Mouse (Mus musculus) hindlimb bud, embryonic 11.5 days (tissue): ENCODE measurements around the gene 2410137M14Rik.
A peak's percentile ranks its signal among the peaks of the same experiment; 100 is the strongest.

Source experiments
- DNase-seq: peaks from one replicate; pipeline ENCODE4 v3.0.0-alpha.2; 2012; ENCODE audit warnings: low read depth, low spot score; ENCODE audit errors: extremely low spot score

Gene 2410137M14Rik

DNA sequence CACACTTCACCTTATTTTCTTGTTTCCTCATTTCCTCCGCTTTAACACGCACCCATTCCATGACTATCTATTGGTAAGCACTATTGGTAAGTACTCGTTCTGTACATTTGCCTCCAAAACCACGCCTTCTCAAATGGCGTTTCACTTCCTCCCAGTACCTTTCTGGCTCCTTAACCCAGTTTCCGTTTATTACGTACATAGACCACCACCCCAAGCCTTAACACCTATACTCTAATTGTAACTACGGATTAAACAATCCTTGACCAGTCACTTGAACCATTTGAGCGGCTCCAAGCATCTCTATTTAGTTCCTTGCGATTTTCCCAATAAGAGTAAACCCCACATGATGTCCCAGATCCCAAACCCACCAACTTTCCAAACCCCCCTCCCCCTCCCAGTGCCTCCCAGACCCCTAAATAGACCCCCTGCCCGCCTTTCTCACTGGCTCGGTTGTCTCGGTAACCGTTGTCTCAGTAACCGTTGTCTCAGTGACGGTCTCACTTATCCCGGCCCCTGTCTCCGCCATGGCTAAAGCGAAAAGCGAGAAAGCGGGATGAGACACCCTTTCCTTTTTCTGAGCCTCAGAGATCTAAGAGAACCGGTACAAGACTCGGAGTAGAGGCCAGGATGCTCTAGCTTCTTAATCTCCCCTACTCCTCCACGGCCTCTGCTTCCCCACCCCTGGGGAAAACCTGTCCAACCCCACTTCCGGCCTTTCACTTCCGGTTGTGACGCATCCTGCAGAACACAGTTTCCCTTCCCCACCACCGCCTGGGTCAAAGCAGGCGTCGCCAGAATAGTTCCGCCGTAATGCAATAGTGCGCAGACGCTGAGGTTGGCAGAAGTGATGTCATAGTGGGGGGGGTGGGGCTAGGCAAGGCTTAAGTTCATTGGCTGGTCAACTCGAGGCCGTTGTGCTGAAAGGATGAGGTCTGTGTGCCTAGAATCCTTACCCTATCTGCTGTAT is 29.8 kb downstream of the 2410137M14Rik start, which contains the start of gene Ppp1r11:
TSS of gene Ppp1r11 (minus strand) at position 761 of the 967 bp plus-strand sequence.
- DNase-seq: peak; percentile 96

DNA sequence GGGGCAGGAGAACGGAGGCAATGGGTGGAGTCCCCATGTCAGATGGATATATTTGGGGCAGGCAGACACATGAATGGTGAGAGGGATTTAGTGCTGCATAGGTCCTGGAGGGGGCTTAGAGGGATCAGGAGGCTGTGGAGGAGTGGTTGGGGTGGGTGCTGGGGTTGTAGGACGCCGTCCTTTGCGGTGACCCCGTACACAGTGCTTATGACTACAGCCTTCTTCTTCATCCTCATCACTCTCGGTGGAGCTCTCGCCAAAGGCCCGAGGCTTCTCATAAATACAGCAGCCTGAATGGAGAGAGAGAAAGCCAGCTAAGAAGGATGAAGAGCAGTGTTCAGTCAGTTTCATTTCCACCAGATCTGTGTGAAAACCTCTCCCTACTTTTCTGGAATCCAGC is 31.8 kb downstream of the 2410137M14Rik start:
- DNase-seq: no peak

DNA sequence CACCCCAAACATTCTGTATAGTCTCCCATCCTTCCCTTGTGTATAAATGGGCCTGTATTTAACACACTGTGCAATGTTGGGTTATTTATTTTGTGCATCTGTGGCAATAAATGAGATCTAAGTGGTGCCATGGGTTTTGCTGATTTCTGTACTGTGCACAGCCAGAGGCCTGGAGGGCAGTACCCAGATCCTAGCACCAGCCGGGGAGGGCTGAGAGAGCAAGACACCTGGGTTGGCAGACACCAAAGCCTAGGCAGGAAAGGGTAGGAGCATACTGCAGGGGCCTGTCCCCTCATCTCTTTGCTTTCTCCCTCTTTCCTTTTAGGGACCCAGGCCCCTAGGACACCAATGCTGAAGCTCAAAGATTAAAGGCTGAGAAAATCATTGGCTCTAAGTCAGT is 32.8 kb downstream of the 2410137M14Rik start:
- DNase-seq: no peak

DNA sequence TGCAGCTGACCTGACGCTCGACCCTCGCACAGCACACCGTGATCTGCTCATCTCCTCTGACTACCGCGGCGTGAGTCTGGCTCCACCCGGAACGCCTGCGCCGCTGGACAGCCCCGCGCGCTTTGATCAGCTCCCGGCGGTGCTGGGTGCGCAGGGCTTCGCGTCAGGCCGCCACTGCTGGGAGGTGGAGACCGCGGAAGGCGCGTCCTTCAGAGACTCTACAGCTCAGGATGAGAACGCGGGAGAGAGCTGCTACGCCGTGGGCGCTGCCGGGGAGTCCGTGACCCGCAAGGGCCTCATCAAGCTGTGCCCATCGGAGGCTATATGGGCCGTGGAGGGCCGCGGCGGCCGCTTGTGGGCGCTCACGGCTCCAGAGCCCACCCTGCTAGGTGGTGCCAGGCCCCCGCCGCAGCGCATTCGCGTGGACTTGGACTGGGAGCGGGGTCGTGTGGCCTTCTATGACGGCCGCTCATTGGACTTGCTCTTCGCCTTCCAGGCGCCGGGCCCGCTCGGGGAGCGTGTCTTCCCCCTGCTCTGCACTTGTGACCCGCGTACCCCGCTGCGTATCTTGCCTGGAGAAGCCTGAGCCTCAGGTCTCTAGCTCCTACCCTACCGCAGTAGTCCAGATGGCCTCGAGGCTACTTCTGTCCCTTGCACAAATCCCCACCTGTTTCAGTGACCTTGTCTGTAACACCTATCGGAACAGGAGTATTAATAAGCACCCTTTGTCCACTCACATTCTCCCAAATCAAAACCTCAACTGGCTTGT is 33.8 kb downstream of the 2410137M14Rik start:
- DNase-seq: no peak

DNA sequence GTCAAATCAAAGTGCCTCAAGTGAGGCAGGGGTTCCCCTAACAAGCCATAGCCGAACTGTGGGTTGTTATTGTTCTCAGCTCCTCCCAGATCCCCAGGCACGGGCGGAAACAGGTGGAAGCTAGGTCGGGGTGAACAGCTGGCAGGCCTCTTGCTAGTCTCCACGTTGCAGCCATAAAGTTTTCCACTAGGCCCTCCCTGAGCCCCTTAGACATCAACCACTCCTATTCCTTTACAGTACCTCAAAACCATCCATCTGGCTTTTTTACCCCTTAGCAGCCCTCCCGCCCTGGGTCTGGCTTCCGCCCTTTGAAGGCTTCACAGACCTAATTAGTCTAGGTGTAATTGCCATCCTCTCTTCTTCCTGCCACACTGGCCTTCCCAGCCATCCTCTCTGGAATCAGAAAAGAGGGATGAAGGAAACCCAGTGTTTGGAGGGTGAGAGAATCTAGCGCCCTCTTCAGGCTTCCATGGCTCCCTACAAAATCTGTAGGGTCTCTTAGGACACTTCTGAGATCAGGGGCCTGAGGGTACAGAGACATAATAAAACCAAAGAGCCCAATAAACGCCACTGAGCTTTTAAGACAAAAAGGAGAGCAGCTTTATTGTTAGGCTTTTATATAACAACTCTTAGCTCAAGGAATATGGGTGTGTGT is 36.8 kb downstream of the 2410137M14Rik start:
- DNase-seq: no peak

DNA sequence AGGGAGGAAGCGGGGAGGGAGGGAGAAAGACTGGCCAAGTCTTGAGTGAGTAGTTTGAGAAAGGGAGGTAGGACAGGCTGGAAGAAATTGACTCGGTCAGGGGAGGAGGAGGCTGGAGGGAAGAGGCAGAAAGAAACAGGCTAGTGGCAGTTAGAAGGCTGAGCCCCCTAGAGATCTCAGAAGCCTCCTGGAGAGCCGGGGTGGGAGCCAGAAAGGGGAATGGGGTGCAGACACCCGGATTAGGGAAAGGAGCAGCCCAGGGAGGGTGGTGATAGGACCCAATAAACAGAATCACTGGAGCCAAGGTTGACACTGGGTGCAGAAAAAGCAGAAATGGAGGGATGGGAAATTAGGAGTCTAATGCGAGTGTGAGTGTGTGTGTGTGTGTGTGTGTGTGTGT is 37.3 kb downstream of the 2410137M14Rik start:
- no peak for DNase-seq

DNA sequence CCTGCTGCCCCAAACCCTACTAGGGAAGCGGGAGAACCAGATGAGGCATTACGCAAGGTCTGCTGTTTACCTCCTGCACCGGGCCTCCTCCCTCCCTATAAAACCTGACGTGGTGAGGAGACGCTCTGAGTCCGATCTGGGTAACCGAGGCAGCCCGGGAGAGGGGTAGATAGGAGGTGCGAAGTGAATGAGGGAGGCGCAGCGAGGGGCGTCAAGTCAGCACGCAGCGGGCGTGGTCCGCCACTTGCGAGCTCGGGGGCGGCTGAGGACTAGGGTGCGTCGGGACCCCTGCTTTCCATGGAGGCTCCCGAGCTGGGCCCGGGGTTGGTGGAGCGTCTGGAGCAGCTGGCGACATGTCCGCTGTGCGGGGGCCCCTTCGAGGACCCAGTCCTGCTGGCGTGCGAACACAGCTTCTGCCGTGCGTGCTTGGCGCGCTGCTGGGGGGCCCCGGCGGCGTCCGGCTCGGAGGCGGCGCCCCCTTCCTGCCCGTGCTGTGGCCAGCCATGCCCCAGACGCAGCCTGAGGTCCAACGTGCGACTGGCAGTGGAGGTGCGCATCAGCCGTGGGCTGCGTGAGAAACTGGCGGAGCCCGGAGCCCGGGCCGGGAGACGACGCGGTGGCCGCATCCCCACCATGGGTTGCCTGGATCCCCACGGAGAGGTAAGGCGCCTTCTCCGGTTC is 38.1 kb downstream of the 2410137M14Rik start, which contains the start of gene Rnf39:
TSS of gene Rnf39 (plus strand) at position 128 of the 681 bp plus-strand sequence.
- no peak for DNase-seq

DNA sequence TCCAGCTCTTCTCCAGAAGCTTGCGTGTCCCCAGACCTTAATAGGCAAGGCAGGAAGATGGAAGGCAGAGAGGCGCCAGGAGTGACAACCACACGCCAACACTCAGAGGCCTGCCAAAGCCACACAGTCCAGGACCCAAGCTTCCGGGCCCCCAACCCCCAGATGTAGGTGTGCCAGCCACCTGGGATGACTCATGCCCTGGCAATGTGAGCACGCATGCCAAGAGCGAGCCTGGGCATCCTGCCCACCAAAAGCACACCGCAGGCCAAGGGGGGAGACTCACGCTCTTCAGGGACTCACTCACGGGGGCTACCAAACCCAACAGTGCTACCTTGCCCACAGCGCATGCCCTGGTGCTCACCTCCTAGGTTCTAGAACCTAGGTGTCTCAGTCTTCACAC is 38.6 kb downstream of the 2410137M14Rik start:
- DNase-seq: no peak

DNA sequence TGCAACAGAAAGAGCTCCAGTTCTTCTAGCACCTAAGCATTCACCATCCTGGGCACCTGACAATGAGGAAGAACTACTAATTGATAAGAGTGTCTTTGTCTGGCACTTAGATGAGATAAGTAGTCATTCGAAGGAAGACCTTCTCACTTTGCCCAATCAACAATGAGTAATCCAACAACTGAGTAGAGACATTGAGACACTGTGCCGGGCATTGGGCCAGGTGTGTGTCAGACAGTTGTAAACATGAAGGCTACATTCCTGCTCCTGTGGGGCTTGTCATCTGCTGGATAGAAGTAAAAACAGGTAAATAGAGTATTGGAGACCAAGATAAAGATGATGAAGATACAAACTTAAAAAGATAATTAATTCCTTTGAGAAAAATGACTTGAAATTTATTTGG is 43.0 kb downstream of the 2410137M14Rik start:
- DNase-seq: no peak

DNA sequence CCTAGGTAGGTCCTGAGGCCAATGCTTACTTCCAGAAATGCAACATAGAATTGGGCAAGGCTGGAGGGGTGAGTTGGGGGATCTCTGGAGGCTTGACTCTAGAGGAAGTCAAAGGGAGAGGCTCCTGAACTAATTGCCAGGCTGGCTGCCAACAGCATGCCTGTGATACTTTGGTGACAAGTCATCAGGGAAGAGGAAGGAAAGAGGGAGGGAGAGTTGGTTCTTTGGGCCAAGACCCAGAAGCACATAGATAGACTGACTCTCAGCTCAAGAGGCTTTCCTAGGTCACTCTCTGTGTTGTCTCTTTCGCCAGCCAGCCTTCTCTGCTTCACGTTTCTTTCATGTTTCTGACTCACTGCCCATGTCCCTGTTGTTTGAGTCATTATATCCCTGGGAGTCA is 49.2 kb downstream of the 2410137M14Rik start:
- DNase-seq: no peak

DNA sequence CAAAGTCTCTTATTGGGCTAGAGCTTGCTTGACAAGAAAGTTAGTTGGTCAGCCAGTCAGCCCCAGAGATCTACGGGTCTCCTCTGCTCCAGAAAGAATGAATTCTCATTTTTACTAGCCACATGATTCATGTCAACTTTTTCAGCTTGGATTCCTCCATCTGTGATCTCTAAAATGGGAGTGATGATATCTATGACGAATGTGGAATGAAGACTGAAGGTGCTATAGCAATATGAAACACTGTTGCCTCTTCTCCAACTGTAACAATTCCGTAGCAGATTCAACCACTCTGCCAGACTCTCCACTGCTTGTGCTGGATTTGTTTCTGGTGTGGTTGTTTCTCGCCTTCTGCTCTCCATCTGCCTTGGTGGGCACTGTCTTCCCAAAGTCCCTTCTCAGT is 49.9 kb downstream of the 2410137M14Rik start:
- no peak for DNase-seq

DNA sequence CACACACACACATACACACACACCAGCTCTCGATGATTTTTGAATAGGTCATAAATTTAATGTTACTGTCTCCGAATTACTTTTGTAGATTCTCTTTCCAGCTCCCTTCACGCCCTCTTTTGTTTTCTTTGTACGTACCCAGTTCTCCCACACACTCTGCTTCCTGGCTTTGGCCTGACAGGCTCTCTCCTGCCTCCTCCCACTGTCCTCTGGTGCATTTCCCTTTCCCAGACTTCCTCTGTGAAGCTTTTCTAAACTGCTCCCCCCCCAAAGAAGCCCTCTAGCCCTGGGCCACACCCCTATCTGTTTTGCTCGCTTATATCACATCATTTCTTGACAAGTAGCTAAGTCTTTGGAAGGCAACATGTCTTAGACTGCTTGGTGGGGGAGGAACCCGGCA is 50.8 kb downstream of the 2410137M14Rik start:
- DNase-seq: no peak

DNA sequence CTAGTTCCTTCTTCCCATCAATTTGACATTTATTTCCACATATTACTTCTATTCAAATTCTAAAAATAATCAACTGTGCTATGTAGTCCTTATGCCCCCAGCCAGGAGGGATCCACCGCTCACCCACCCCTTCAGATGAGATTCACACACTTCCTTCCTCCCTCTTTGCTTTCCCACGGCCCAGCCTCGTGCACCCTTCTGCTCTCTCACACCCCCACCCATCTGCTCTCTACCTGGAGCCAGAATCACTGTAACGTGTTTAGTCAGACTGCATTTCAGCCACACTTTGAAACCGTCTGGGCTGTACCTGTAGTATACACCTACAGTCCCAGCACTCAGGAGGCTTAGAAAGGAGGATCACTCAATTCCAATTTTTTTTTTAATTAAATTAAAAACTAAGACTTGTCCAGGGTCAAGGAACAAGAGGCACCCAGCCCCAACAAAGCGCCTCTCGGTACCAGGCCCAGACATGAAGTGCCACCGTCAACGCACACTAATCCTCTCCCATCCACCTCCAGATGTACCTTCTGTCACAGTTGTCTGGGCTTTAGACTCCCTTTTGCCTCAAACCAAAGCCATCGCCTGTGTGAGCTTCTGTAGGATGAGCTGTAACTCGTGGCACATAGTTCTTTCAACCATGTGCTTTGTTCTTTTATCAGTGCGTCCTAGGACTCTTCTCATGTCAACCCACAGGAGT is 51.7 kb downstream of the 2410137M14Rik start:
- DNase-seq: no peak
